Mouse (Mus musculus) MEL (cell line): Measurements from ENCODE around the gene Usp5. TPM values are rescaled to one million over a fixed set of nuclear protein-coding genes. Genes with fewer than 3 reads are reported as not detected.

Source experiments
- DNase-seq: peaks from one replicate; pipeline ENCODE4 v3.0.0; 2011; ENCODE audit warnings: low read depth, low spot score
- H3K27ac ChIP-seq: 2 replicates; pipeline ENCODE4 v1.5.1; 2012; ENCODE audit warnings: low read depth, mild to moderate bottlenecking, control low read depth, low read length, moderate library complexity; ENCODE audit not compliant: control insufficient read depth
- H3K27me3 ChIP-seq, 2 experiments: fragments of 150-350 bp in 1 of 2; sonication (generic) in 1 of 2; 2 replicates each; pipeline ENCODE4 v1.6.1; 2012; ENCODE audit warnings: low read length in 2 of 2, mild to moderate bottlenecking in 2 of 2, improper control_type of control experiment in 1 of 2, moderate library complexity in 1 of 2; ENCODE audit not compliant: insufficient read depth in 2 of 2, control insufficient read depth in 1 of 2
- H3K36me3 ChIP-seq, 2 experiments: 2 replicates each; pipeline ENCODE4 v1.6.1; 2012 to 2014; ENCODE audit warnings: low read length in 2 of 2, improper control_type of control experiment in 1 of 2, inconsistent platforms in 1 of 2, mild to moderate bottlenecking in 1 of 2; ENCODE audit not compliant: insufficient read depth in 2 of 2, control insufficient read depth in 1 of 2
- H3K4me1 ChIP-seq, 2 experiments: fragments of 150-350 bp in 1 of 2; sonication (generic) in 1 of 2; 2 replicates each; pipeline ENCODE4 v1.6.1; 2012; ENCODE audit warnings: low read length in 2 of 2, improper control_type of control experiment in 1 of 2, mild to moderate bottlenecking in 1 of 2; ENCODE audit not compliant: insufficient read depth in 2 of 2, control insufficient read depth in 1 of 2
- H3K4me3 ChIP-seq, 2 experiments: fragments of 150-350 bp in 1 of 2; sonication (generic) in 1 of 2; 2 replicates each; pipeline ENCODE4 v1.5.1; 2012; ENCODE audit warnings: low read depth in 2 of 2, low read length in 2 of 2, mild to moderate bottlenecking in 2 of 2, moderate library complexity in 2 of 2, control low read depth in 1 of 2, improper control_type of control experiment in 1 of 2; ENCODE audit not compliant: control insufficient read depth in 1 of 2, insufficient read depth in 1 of 2
- H3K79me2 ChIP-seq: 2 replicates; pipeline ENCODE4 v1.6.1; 2012; ENCODE audit warnings: mild to moderate bottlenecking, low read length, moderate library complexity; ENCODE audit not compliant: control insufficient read depth, poor library complexity, insufficient read depth
- H3K9ac ChIP-seq: 2 replicates; pipeline ENCODE4 v1.6.1; 2012; ENCODE audit warnings: low read depth, mild to moderate bottlenecking, control low read depth, low read length, moderate library complexity; ENCODE audit not compliant: control insufficient read depth, poor library complexity, severe bottlenecking
- H3K9me3 ChIP-seq: fragments of 150-350 bp; sonication (generic); replicated peaks from 2 replicates; pipeline ENCODE4 v1.6.1; 2012; ENCODE audit warnings: mild to moderate bottlenecking, low read length, improper control_type of control experiment, moderate library complexity; ENCODE audit not compliant: insufficient read depth
- BHLHE40 ChIP-seq: IDR thresholded peaks from 2 replicates; pipeline ENCODE4 v1.6.1; 2012; ENCODE audit warnings: low read depth, mild to moderate bottlenecking, inconsistent platforms, low read length, improper control_type of control experiment, borderline replicate concordance
- CHD1 ChIP-seq: IDR thresholded peaks from 2 replicates; pipeline ENCODE4 v1.6.1; 2012; ENCODE audit warnings: low read depth, mild to moderate bottlenecking, inconsistent platforms, low read length, improper control_type of control experiment
- CTCF ChIP-seq, 3 experiments: IDR thresholded peaks in 2 of 3; conservative IDR thresholded peaks in 1 of 3; 2 replicates each; pipeline ENCODE4 v1.5.1; 2011 to 2012; ENCODE audit warnings: low read length in 3 of 3, low read depth in 2 of 3, mild to moderate bottlenecking in 2 of 3, improper control_type of control experiment in 1 of 3, inconsistent platforms in 1 of 3, mixed read lengths in 1 of 3, moderate library complexity in 1 of 3; ENCODE audit not compliant: control insufficient read depth in 1 of 3, insufficient read depth in 1 of 3, poor library complexity in 1 of 3, severe bottlenecking in 1 of 3
- E2F4 ChIP-seq: IDR thresholded peaks from 2 replicates; pipeline ENCODE4 v1.6.1; 2011; ENCODE audit warnings: low read depth, low read length, improper control_type of control experiment, borderline replicate concordance
- ELF1 ChIP-seq: IDR thresholded peaks from 2 replicates; pipeline ENCODE4 v1.6.1; 2014; ENCODE audit warnings: low read depth, mild to moderate bottlenecking, inconsistent platforms, low read length, improper control_type of control experiment, moderate library complexity
- EP300 ChIP-seq, 2 experiments: IDR thresholded peaks; 2 replicates each; pipeline ENCODE4 v1.6.1; 2011; ENCODE audit warnings: improper control_type of control experiment in 2 of 2, low read length in 2 of 2, low read depth in 1 of 2, mild to moderate bottlenecking in 1 of 2
- GABPA ChIP-seq: IDR thresholded peaks from 2 replicates; pipeline ENCODE4 v1.6.1; 2012; ENCODE audit warnings: low read depth, mild to moderate bottlenecking, inconsistent platforms, low read length, improper control_type of control experiment, moderate library complexity
- GATA1 ChIP-seq: IDR thresholded peaks from 2 replicates; pipeline ENCODE4 v1.6.1; 2011; ENCODE audit warnings: low read depth, low read length, improper control_type of control experiment
- HCFC1 ChIP-seq: IDR thresholded peaks from 2 replicates; pipeline ENCODE4 v1.6.1; 2012; ENCODE audit warnings: low read depth, mild to moderate bottlenecking, inconsistent platforms, low read length, improper control_type of control experiment, moderate library complexity
- JUND ChIP-seq: IDR thresholded peaks from 2 replicates; pipeline ENCODE4 v1.6.1; 2011; ENCODE audit warnings: low read depth, mild to moderate bottlenecking, improper control_type of control experiment, low read length
- KAT2A ChIP-seq: conservative IDR thresholded peaks from 2 replicates; pipeline ENCODE4 v1.6.1; 2012; ENCODE audit warnings: low read depth, low read length, improper control_type of control experiment, inconsistent platforms
- MAFK ChIP-seq: IDR thresholded peaks from 2 replicates; pipeline ENCODE4 v1.6.1; 2011; ENCODE audit warnings: low read depth, mild to moderate bottlenecking, low read length, improper control_type of control experiment, borderline replicate concordance
- MAX ChIP-seq: IDR thresholded peaks from 2 replicates; pipeline ENCODE4 v1.6.1; 2011; ENCODE audit warnings: low read length, improper control_type of control experiment
- MAZ ChIP-seq: IDR thresholded peaks from 2 replicates; pipeline ENCODE4 v1.6.1; 2012; ENCODE audit warnings: low read depth, mild to moderate bottlenecking, inconsistent platforms, low read length, improper control_type of control experiment
- MEF2A ChIP-seq: IDR thresholded peaks from 2 replicates; pipeline ENCODE4 v1.6.1; 2014; ENCODE audit warnings: low read depth, mild to moderate bottlenecking, inconsistent platforms, low read length, improper control_type of control experiment; ENCODE audit not compliant: poor library complexity, insufficient replicate concordance, severe bottlenecking; ENCODE audit errors: extremely low read depth
- MXI1 ChIP-seq: IDR thresholded peaks from 2 replicates; pipeline ENCODE4 v1.6.1; 2011; ENCODE audit warnings: mild to moderate bottlenecking, low read depth, low read length, improper control_type of control experiment
- MYB ChIP-seq: IDR thresholded peaks from 2 replicates; pipeline ENCODE4 v1.6.1; 2011; ENCODE audit warnings: mild to moderate bottlenecking, low read depth, low read length, improper control_type of control experiment
- MYC ChIP-seq: IDR thresholded peaks from 2 replicates; pipeline ENCODE4 v1.6.1; 2011; ENCODE audit warnings: low read depth, mild to moderate bottlenecking, low read length, improper control_type of control experiment, moderate library complexity
- NELFE ChIP-seq: IDR thresholded peaks from 2 replicates; pipeline ENCODE4 v1.6.1; 2011; ENCODE audit warnings: low read depth, low read length, improper control_type of control experiment
- NRF1 ChIP-seq: IDR thresholded peaks from 2 replicates; pipeline ENCODE4 v1.6.1; 2014; ENCODE audit warnings: low read depth, mild to moderate bottlenecking, inconsistent platforms, low read length, improper control_type of control experiment, moderate library complexity; ENCODE audit not compliant: poor library complexity, insufficient read depth, severe bottlenecking
- POLR2A ChIP-seq, 2 experiments: IDR thresholded peaks; 2 replicates each; pipeline ENCODE4 v1.6.1; 2011 to 2012; ENCODE audit warnings: low read length in 2 of 2, mild to moderate bottlenecking in 2 of 2, control low read depth in 1 of 2, improper control_type of control experiment in 1 of 2, low read depth in 1 of 2, moderate library complexity in 1 of 2; ENCODE audit not compliant: control insufficient read depth in 1 of 2, insufficient read depth in 1 of 2, poor library complexity in 1 of 2
- POLR2AphosphoS2 ChIP-seq: IDR thresholded peaks from 2 replicates; pipeline ENCODE4 v1.6.1; 2011; ENCODE audit warnings: low read length, improper control_type of control experiment
- RAD21 ChIP-seq: IDR thresholded peaks from 2 replicates; pipeline ENCODE4 v1.6.1; 2011; ENCODE audit warnings: mild to moderate bottlenecking, low read depth, low read length, improper control_type of control experiment
- RCOR1 ChIP-seq: IDR thresholded peaks from 2 replicates; pipeline ENCODE4 v1.6.1; 2012; ENCODE audit warnings: low read depth, mild to moderate bottlenecking, inconsistent platforms, low read length, improper control_type of control experiment
- SIN3A ChIP-seq: IDR thresholded peaks from 2 replicates; pipeline ENCODE4 v1.6.1; 2012; ENCODE audit warnings: low read length, improper control_type of control experiment, inconsistent platforms
- SMC3 ChIP-seq: IDR thresholded peaks from 2 replicates; pipeline ENCODE4 v1.6.1; 2011; ENCODE audit warnings: low read depth, low read length, improper control_type of control experiment
- TAL1 ChIP-seq: IDR thresholded peaks from 2 replicates; pipeline ENCODE4 v1.6.1; 2012; ENCODE audit warnings: mild to moderate bottlenecking, inconsistent platforms, low read length, moderate library complexity, mixed read lengths
- TBP ChIP-seq: IDR thresholded peaks from 2 replicates; pipeline ENCODE4 v1.8.0; 2011; ENCODE audit warnings: low read depth, low read length, improper control_type of control experiment
- TCF12 ChIP-seq: IDR thresholded peaks from 2 replicates; pipeline ENCODE4 v1.6.1; 2014; ENCODE audit warnings: low read depth, mild to moderate bottlenecking, inconsistent platforms, low read length, improper control_type of control experiment, moderate library complexity
- UBTF ChIP-seq: IDR thresholded peaks from 2 replicates; pipeline ENCODE4 v1.6.1; 2012; ENCODE audit warnings: low read depth, mild to moderate bottlenecking, inconsistent platforms, low read length, improper control_type of control experiment, moderate library complexity, borderline replicate concordance; ENCODE audit not compliant: insufficient read depth
- USF1 ChIP-seq: IDR thresholded peaks from 2 replicates; pipeline ENCODE4 v1.6.1; 2014; ENCODE audit warnings: low read depth, mild to moderate bottlenecking, inconsistent platforms, low read length, improper control_type of control experiment, moderate library complexity
- USF2 ChIP-seq, 2 experiments: IDR thresholded peaks; 2 replicates each; pipeline ENCODE4 v1.6.1; 2011 to 2012; ENCODE audit warnings: improper control_type of control experiment in 2 of 2, low read length in 2 of 2, borderline replicate concordance in 1 of 2, inconsistent platforms in 1 of 2, low read depth in 1 of 2, mild to moderate bottlenecking in 1 of 2; ENCODE audit not compliant: insufficient read depth in 1 of 2
- ZKSCAN1 ChIP-seq: IDR thresholded peaks from 2 replicates; pipeline ENCODE4 v1.6.1; 2012; ENCODE audit warnings: low read depth, mild to moderate bottlenecking, inconsistent platforms, low read length, improper control_type of control experiment, moderate library complexity
- ZMIZ1 ChIP-seq: IDR thresholded peaks from 2 replicates; pipeline ENCODE4 v1.6.1; 2012; ENCODE audit warnings: low read depth, mild to moderate bottlenecking, inconsistent platforms, low read length, improper control_type of control experiment, moderate library complexity
- polyA plus RNA-seq, 2 experiments: library from polyadenylated mRNA; stranded (reverse) in 1 of 2; unstranded in 1 of 2; fragments of >175 nt in 1 of 2; fragments of >200 nt in 1 of 2; gene quantifications; 2 replicates each; pipeline versions ENCODE4 v1.2.1 to v1.2.4; 2012; ENCODE audit warnings: low replicate concordance in 2 of 2, low read depth in 1 of 2; ENCODE audit not compliant: insufficient read length in 2 of 2, insufficient read depth in 1 of 2, missing spikeins in 1 of 2
- total RNA-seq: library from RNA; depleted of rRNA; stranded (reverse); fragments of 300-350 nt; gene quantifications from 2 replicates; pipeline ENCODE4 v1.2.3, GENCODE M21; 2012

Gene Usp5
- total and polyA plus RNA-seq, 3 experiments: 102 to 129 TPM; not detected in 1

GRCm38 (mm10) chr6:124805341-124806321 lies 23.7 kb downstream of the Usp5 start:
- peaks cover 0 to 14% of the 10 kb centered on the region in 2 experiments; a peak in 2 of 4 replicates for H3K36me3 ChIP-seq
- TF ChIP-seq POLR2A (IDR thresholded peaks at IDR 0.05; ENCODE audit: control insufficient read depth in 1 of 2, insufficient read depth in 1 of 2, low read depth in 1 of 2, low read length in 2 of 2, poor library complexity in 1 of 2) (peak in 1 of 2 experiments; percentile 57; a peak in 2 of 4 replicates), MEF2A (no peak), ZKSCAN1 (no peak), USF2 (IDR thresholded peaks at IDR 0.05; ENCODE audit: borderline replicate concordance in 1 of 2, insufficient read depth in 1 of 2, low read depth in 1 of 2, low read length in 2 of 2) (no peak), ZMIZ1 (no peak; the same call in 1 of the 2 replicates), ELF1 (peak; percentile 66; the same call in 1 of the 2 replicates), NELFE (peak; percentile 45), CHD1 (no peak), GATA1 (no peak), GABPA (no peak), RCOR1 (0 out of 2 replicates have a peak, but pooled peaks have one; percentile 5), KAT2A (no peak), SMC3 (no peak), RAD21 (no peak), USF1 (peak; percentile 35; the same call in 1 of the 2 replicates), E2F4 (no peak), MAZ (no peak; the same call in 1 of the 2 replicates), MAX (peak; percentile 58; the same call in 1 of the 2 replicates), MYB (no peak), NRF1 (0 out of 2 replicates have a peak, but pooled peaks have one; percentile 6), UBTF (no peak), TBP (peak; percentile 60), EP300 (IDR thresholded peaks at IDR 0.05; ENCODE audit: low read depth in 1 of 2, low read length in 2 of 2) (no peak), TAL1 (no peak), MAFK (no peak), SIN3A (peak; percentile 67), MYC (0 out of 2 replicates have a peak, but pooled peaks have one; percentile 31), HCFC1 (no peak; the same call in 1 of the 2 replicates), MXI1 (peak; percentile 86; the same call in 1 of the 2 replicates), JUND (no peak), TCF12 (no peak), BHLHE40 (no peak), CTCF (IDR thresholded peaks at IDR 0.05 in 2 of 3, conservative IDR thresholded peaks at IDR 0.05 in 1 of 3; ENCODE audit: control insufficient read depth in 1 of 3, insufficient read depth in 1 of 3, low read depth in 2 of 3, low read length in 3 of 3, poor library complexity in 1 of 3, severe bottlenecking in 1 of 3) (peak in 1 of 3 experiments; percentile 25; a peak in 2 of 6 replicates), POLR2AphosphoS2 (peak; percentile 74; the same call in 1 of the 2 replicates)

More at GRCm38 (mm10) chr6:124805341-124806321, 23.7 kb downstream of the Usp5 start:
- H3K27ac ChIP-seq: peak overlapping the region; percentile 92
- no peaks in the 10 kb centered on the region for H3K9me3 ChIP-seq
- DNase-seq: peak; percentile 96
- H3K27me3 ChIP-seq: no peaks in the 10 kb centered on the region
- peak overlapping the region; percentile 61 for H3K4me3 ChIP-seq
- H3K4me1 ChIP-seq: peaks cover 0 to 28% of the 10 kb centered on the region in 2 experiments; a peak in 2 of 4 replicates
- H3K79me2 ChIP-seq: peaks cover 3% of the 10 kb centered on the region; the same call in 1 of the 2 replicates
- H3K9ac ChIP-seq: peak overlapping the region; percentile 73
